16 mouse cellular contexts compared by ENCODE assay signal in the genomic region with DNA sequence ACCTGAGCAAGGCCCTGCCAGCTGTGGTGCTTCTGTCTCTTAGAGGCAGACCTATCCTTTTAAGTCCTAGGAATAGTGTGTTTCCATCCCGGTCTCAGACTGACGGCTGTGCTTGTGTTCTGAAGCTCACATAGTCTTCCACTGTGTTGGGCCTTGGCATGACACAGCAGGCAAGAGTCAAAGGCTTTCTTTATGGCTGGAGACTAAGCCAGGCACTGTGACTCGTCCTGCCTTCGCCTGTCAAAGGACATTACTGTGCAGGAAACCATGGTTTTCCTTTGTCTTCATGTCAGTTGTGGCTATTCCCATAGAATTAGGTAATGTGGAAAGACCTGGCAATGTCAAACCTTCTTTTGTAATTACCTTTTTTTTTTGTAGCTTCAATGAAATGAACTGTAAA.
DNase-seq lines count a peak whose midpoint lies in the region; ATAC-seq and TF ChIP-seq lines count a peak whose summit lies in the region.
"Had no signal": no experiment of that assay in that cellular context is flagged by ENCODE, and none has a peak within 500 bp of the region (broad histone marks: within the 10 kb centered on the region; RNA-seq: fewer than 3 reads in every experiment).

No protein-coding gene starts in this region.

- no peak for TF ChIP-seq CTCF in left cerebral cortex, adult 2 months (IDR thresholded peaks at IDR 0.05)
- TF ChIP-seq CTCF in hindbrain, postnatal 0 days (IDR thresholded peaks at IDR 0.05; ENCODE audit: low read depth): no peak

- no peak overlapping the region for H3K4me3 ChIP-seq in heart, embryonic 10.5 days
- no peak overlapping the region for H3K4me3 ChIP-seq in left cerebral cortex, adult 2 months
- no peak overlapping the region for H3K4me3 ChIP-seq in hindbrain, postnatal 0 days (ENCODE audit: low read length)
- H3K4me3 ChIP-seq: forebrain, embryonic 15.5 days; lung, embryonic 15.5 days; midbrain, embryonic 15.5 days had no signal

- no peak overlapping the region for H3K9ac ChIP-seq in hindbrain, postnatal 0 days (replicated peaks; ENCODE audit: low read length)
- H3K9ac ChIP-seq: forebrain, embryonic 15.5 days; lung, embryonic 15.5 days; midbrain, embryonic 15.5 days had no signal

- H3K27me3 ChIP-seq in heart, embryonic 10.5 days (ENCODE audit: insufficient read depth, poor library complexity, severe bottlenecking): no peaks in the 10 kb centered on the region
- H3K27me3 ChIP-seq in hindbrain, postnatal 0 days (ENCODE audit: insufficient read depth, low read length): no peaks in the 10 kb centered on the region
- H3K27me3 ChIP-seq: forebrain, embryonic 15.5 days; lung, embryonic 15.5 days; midbrain, embryonic 15.5 days had no signal

- H3K27ac ChIP-seq in heart, embryonic 10.5 days: peak overlapping the region; percentile 23; the same call in 1 of the 2 replicates
- H3K27ac ChIP-seq in left cerebral cortex, adult 2 months: peak overlapping the region; percentile 50
- H3K27ac ChIP-seq in hindbrain, postnatal 0 days: peak overlapping the region; percentile 33; the same call in 1 of the 2 replicates
- H3K27ac ChIP-seq: forebrain, embryonic 15.5 days; lung, embryonic 15.5 days; midbrain, embryonic 15.5 days had no signal

- H3K4me1 ChIP-seq in heart, embryonic 10.5 days: peaks cover 26% of the 10 kb centered on the region
- H3K4me1 ChIP-seq in hindbrain, postnatal 0 days (ENCODE audit: insufficient read depth, low read length): 0 out of 2 replicates have a peak, but pooled peaks cover 9% of the 10 kb centered on the region

- WGBS in heart, embryonic 10.5 days: 62% methylated on average over 4 of the region's 4 CpGs
- 32% methylated on average over 4 of the region's 4 CpGs for WGBS in hindbrain, postnatal 0 days

- intact Hi-C loops in heart, postnatal 10 days (cut with DNase I): no loop called here
- intact Hi-C loops in left cerebral cortex, adult 2 months (cut with DNase I): no loop called here
- intact Hi-C loops in left cerebral cortex, postnatal 14 days (cut with DNase I): no loop called here

- no peak overlapping the region for H3K4me2 ChIP-seq in hindbrain, postnatal 0 days (ENCODE audit: low read depth, low read length)
- H3K4me2 ChIP-seq: forebrain, embryonic 15.5 days; lung, embryonic 15.5 days; midbrain, embryonic 15.5 days had no signal

- H3K36me3 ChIP-seq in heart, embryonic 10.5 days: 0 out of 2 replicates have a peak, but pooled peaks cover 8% of the 10 kb centered on the region
- no peaks in the 10 kb centered on the region for H3K36me3 ChIP-seq in hindbrain, postnatal 0 days (ENCODE audit: insufficient read depth, low read length)
- H3K36me3 ChIP-seq: forebrain, embryonic 15.5 days; lung, embryonic 15.5 days; midbrain, embryonic 15.5 days had no signal

- no peaks in the 10 kb centered on the region for H3K9me3 ChIP-seq in heart, embryonic 10.5 days
- H3K9me3 ChIP-seq in hindbrain, postnatal 0 days (ENCODE audit: low read length): no peaks in the 10 kb centered on the region
- H3K9me3 ChIP-seq: forebrain, embryonic 15.5 days; lung, embryonic 15.5 days; midbrain, embryonic 15.5 days had no signal

- no peak for DNase-seq in heart, embryonic 10.5 days (ENCODE audit: low spot score)
- no peak for DNase-seq in heart, postnatal 10 days
- no peak for DNase-seq in left cerebral cortex, adult 2 months (ENCODE audit: extremely low spot score in 1 of 2, low spot score in 2 of 2)
- DNase-seq in left cerebral cortex, postnatal 14 days (ENCODE audit: low spot score in 2 of 2): no peak
- peak; percentile 77 for DNase-seq in Muller cell, postnatal 12 days (ENCODE audit: inconsistent ontology term)
- peak; percentile 70 for DNase-seq in hindbrain, postnatal 0 days (ENCODE audit: low spot score)
- no peak for DNase-seq in adrenal gland, adult 18-20 months (ENCODE audit: low spot score in 2 of 2)
- DNase-seq in lung, adult 18-20 months: no peak
- DNase-seq: adrenal gland, postnatal 36 days; kidney, adult 8-10 months; right cerebral cortex, postnatal 14 days; thymus, postnatal 4 days had no signal

- ATAC-seq in hindbrain, postnatal 0 days: peak; percentile 95
- ATAC-seq: CD4-positive, CD25-positive, alpha-beta regulatory T cell, adult 4 months; forebrain, embryonic 15.5 days; midbrain, embryonic 15.5 days had no signal

Comparison
In these comparisons a context has a peak if more than half of its experiments do, and no peak if none do; other contexts are left out.
1. DNase-seq: peak in Muller cell, postnatal 12 days (single experiment) and hindbrain, postnatal 0 days (single experiment); none in heart, embryonic 10.5 days (single experiment), heart, postnatal 10 days (0 of 2), left cerebral cortex, adult 2 months (0 of 2), left cerebral cortex, postnatal 14 days (0 of 2), adrenal gland, adult 18-20 months (0 of 2) and lung, adult 18-20 months (0 of 2).
2. Peak in every context shown above with its lines, with median percentiles within 50 percentile points of each other: H3K27ac ChIP-seq.